Mouse (Mus musculus) neural tube, embryonic 10.5 days (tissue): ENCODE data around the gene Lrrk1.

ENCODE experiments used
- DNase-seq: peaks from one replicate; pipeline ENCODE4 v3.0.0-alpha.2; 2017; ENCODE audit warnings: low spot score; ENCODE audit errors: extremely low spot score

Lrrk1 gene

DNA sequence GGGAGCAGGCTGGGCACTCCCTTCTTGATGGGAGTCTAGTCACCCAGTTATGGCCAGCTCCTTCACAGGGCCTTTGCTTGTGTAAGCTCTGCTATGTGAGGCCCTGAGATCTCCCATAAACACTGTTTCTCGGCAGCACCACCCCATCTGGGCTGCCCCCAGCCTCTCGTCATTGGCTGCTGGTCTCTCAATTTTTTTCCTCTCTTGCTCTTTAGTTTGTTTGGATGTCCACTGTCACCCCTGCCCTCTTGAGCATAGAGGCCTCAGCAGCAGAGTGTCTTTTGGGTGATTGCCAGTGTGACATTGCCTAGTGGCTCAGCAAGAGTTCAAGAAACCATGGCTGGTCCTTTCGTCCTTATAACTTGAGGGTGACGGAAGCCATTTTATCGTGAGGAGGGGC is 130.9 kb downstream of the Lrrk1 start:
- no peak for DNase-seq

DNA sequence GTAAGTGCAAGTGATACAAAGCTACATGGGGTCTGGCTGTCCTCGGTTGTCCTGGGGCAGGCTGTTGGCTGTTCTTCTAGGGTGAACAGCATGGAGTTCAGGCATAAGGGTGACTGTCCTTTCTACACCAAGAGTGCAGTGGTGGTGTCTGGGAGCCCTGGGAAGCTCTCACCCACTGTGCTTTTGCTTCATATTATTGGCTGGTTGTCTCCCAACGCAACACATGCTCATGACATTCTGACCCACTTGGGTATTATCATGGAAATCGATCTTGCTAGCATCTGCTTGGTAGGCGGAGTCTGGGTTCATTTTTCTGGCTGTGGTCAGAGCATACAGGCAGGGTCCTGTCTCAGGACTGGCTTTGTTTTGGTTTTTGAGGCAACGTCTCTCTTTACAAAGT is 131.7 kb downstream of the Lrrk1 start:
- DNase-seq, result no peak

DNA sequence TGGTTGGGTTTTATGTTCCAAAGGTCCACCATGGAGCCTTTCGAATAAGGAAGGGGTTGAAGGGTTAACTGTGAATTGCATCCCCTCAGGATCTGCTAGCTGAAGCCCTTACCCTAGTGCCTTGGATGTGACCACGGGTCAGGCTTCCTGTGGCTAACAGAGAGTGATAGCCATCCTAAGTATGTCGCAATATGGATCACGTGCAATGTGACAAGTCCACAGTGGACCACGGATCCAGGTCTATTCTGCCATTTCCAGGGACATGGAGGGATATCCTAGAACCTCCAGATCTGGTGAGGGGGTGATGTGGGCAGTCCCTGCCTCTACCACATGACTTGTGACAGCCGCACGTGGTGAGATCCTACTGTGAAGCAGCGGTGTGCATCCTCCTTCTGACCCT is 133.2 kb downstream of the Lrrk1 start:
- DNase-seq, result no peak

DNA sequence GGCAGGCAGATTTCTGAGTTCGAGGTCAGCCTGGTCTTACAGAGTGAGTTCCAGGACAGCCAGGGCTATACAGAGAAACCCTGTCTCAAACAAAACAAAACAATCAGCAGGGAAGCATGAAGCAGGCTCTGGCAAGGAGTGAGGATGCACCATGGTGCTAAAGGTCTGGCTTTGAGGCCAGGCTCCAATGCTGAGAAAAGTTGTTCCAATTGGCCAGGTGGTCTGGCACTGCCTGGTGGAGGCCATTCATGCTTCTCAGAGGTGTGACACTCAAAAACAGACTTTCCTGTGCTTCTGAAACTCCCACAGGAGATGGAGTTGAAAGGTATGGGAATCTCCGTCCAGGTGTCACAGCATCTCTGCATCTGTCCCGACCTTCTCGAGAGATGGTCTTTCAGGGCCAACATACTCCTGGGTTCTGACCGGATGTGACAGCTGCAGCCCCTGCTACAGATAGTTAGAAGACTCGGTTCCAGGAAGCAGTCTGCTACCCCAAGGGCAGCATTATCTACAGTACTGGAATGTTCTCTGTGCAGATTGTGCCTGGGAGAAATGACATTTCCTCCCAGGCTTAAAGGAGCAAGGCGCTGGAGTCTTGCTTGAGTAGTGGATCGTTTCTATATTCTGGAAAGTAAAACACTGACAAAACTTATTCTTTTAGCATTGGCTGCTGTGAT is 134.0 kb downstream of the Lrrk1 start:
- DNase-seq, result no peak

DNA sequence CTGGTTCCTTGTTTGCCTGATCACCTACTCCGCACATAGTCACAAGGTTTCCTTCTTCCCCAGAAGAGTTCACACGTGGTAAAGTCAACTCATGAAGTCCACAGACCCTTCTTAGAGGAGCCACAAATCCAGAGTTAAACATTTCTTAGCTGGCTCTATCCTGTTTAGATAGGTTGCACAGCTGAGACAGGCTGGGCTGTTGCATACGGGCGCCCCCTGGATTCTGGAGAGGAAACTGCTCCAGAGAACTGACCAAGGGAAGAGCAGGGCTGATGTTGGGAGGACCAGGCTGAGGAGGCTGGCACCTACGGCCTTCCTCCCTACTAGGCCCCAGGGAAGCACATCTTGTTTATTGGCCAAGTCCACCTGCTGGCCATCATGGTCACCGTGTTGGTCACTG is 138.1 kb downstream of the Lrrk1 start:
- peak; percentile 68 for DNase-seq

DNA sequence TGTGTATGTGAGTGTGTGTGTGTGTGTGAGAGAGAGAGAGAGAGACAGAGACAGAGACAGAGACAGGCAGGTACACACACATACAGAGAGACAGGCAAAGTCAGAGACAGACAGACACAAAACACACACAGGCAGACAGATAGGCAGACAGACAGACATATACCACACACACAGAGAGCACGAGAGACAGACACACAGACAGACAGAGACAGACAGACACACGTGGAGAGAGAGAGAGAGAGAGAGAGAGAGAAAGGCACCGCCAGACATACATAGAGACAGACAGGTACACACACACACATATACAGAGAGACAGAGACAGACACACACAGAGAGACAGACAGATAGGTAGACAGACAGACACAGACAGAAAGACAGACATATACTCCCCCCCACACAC is 138.7 kb downstream of the Lrrk1 start:
- no peak for DNase-seq

DNA sequence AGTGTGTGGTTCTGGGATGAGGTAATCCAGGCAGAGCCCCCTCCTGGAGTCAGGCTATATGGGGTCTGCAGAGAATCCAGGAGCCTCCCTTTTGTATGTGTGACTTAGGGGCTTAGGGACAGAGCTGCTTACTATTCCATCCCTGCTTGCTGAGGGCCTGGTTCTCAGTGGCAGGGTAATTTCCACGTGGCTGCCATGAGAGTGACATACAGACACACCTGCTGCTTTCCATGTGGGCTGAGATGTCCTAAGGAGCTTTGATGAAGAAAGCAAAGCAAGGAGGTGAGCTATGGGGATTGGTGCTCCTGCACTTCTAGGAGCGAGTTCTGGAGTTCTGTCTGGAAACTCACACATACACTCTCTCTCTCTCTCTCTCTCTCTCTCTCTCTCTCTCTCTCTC is 139.1 kb downstream of the Lrrk1 start:
- DNase-seq, result no peak

DNA sequence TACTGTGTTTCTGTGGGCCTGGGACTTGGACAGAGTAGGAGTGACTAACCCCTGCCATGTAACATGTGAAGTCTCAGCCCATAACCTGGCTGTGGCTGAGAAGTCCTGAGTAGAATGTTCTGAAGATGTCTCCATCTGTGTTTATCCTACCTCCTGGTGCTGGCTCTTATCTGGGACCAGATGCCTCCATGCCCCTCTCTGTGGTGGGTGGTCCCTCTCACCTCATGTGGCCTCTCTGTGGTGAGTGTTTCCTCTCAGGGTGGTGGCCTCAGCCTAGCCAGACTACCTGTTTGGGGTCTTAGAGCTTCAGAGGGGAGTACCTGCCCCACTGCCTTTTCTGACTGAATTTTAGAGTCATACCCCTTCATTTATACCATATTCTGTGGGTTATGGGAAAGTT is 139.9 kb downstream of the Lrrk1 start:
- DNase-seq, result no peak

DNA sequence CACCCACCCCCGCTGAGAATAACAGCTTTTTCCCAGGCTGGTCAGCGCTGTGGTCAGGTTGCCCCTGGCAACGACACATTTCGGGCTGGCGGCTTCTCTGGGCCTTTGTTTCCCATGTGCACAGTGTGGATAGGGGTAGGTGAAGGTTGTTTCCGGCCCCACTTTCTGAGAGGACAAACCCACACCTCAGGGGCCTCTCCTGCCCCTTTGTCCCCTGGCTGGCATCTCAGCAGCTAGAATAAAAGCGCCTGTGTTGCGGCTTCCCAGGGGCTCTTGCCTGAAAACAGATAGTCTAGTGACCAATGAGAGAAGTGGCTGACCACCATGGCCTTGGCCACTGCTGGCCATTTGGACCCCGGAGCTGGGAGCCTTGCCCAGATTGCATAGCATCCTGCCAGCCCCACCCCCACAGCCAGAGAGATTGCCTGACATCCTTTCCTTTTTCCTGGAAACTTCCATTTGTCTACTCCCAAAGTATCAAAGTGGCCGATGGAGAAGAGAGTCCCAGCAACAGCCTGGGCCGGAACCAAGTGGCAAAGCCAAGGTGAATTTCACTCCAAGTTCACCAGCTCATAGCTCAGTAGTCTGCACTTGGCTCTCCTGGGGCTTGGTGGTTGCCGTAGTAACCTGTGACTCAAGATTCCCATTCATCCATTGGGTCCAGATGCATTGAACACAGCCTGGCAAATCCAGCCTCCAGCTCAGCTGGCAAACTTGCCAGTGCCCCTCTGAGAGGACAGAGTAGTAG is 140.7 kb downstream of the Lrrk1 start:
- DNase-seq, result peak; percentile 42

DNA sequence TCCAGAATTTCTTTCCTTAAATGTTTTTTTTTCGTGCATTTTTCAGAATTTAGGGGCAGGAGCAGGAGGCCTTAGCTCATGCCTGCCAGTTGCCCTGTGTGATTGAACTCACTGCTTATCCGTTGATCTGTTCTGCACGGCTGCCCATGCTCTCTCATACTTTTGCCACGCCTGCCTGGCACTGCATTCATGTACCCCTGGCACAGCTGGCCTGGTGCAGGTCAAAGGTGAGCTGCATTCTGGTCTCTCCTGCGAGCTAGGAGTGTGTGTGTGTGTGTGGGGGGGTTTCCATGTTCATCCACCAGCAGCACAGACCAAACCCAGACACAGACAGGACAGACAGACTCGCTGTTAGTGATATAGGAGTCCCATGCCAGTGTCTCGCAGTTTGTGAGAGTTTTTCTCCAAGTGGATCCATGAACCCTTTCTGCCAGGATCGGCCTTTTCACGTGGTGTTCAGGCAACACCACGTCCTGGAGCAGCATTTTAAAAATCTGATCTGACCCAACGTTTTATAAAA is 141.4 kb downstream of the Lrrk1 start:
- DNase-seq, result no peak

DNA sequence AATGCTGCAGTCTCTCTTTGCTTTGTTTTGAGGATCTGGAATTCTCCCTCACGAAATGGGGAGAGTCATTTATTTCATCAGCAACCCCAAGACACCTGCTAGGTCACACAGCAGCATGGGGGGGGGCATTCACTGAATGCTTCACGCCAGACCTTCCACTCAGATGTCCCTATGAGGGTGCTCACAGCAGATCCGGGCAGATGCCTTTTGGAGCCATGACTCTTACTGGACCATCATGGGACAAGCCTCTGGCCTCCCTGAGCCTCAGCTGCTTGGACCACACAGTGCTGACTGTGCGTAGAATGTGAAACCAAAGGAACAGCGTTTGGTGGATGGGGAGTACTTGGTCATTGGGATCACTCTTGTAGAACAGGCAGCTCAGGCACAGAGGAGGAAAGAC is 142.5 kb downstream of the Lrrk1 start:
- DNase-seq, result no peak

DNA sequence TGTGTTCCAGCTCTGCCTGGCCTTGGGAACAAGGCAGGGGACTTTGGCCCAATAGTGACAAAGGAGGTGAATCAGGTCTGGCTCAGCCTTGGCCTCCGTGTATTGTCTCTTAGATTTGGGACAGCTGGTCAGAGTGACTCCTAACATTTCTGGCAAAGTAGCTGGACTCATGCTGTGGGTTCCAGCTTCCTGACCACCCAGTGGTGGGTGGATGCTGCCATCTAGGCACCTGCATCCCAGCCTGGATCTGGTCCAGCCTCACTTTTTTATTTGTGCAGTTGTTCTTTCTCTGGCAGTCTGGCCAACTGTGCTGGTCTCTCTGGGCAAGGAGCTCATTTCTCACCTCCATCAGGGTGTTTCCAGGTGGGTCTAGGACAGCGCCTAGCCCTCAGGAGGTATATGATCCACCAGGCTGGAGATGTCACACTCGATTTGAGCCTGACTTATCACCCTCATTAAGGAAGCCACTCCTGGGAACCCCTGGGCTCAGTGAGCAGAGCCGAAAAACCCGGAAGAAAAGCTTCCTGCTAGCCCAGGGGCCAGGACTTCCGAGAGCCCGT is 144.3 kb downstream of the Lrrk1 start:
- DNase-seq, result no peak

DNA sequence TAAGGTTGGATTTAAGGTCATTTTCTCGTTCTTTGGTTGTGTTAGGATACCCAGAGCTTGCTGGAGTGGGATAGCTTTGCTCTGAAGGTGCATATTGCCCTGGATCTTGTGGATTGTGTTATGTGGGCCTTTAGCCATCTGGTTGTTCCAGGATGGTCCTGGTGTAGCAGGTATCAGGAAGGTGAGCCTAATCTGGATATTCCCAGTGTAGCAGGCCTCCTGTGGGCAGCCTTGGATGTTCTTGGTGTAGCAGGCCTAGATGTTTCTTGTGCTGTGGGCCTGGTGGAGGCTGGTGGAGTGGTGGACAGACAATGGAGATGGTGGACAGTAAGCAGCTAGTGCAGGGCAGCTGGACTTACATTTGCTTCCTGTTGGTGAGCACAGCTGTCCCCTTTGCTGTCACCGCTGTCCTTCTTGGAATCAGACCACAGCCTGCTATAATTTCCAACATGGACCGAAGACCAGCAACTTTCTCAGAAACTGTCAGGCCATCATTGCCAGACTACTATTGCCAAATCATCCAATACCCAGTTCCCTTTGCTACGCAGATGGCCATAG is 146.2 kb downstream of the Lrrk1 start:
- no peak for DNase-seq

DNA sequence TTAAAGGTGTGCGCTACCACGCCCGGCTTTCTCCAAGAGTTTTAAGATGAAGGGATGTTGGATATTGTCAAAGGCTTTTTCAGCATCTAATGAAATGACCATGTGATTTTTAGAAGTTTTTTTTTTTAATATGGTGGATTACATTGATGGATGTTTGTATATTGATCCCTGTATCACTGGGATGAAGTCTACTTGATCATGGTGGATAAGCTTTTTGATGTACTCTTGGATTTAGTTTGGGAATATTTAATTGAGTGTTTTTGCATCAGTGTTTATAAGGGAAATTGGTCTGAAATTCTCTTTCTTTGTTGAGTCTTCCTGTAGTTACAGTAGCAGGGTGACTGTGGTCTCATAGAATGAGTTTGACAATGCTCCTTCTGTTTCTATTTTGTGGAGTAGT is 150.0 kb downstream of the Lrrk1 start:
- no peak for DNase-seq

DNA sequence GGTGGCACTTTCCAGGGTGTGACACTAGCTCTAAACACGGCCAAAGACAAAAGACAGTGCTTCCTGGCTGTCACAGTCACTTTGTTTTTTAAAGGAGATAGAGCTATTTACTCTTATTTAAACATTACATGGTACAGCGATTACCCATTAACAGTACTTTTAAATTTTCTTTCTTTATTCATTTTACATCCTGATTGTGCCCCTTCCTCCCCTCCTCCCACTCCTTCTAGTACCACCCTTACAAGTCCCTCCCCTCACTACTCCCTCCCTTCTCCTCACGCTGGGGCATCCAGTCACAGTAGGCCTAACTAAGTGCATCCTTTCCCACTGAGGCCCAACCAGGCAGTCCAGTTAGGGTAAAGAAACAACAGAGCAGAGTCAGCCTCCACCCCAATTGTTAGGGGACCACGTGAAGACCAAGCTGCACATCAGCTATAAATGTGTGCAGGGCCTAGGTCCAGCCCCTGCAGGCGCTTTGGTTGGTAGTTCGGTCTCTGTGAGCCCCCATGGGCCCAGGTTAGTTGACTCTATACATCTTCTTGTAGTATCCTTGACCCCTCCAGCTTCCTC is 154.1 kb downstream of the Lrrk1 start:
- DNase-seq, result no peak

DNA sequence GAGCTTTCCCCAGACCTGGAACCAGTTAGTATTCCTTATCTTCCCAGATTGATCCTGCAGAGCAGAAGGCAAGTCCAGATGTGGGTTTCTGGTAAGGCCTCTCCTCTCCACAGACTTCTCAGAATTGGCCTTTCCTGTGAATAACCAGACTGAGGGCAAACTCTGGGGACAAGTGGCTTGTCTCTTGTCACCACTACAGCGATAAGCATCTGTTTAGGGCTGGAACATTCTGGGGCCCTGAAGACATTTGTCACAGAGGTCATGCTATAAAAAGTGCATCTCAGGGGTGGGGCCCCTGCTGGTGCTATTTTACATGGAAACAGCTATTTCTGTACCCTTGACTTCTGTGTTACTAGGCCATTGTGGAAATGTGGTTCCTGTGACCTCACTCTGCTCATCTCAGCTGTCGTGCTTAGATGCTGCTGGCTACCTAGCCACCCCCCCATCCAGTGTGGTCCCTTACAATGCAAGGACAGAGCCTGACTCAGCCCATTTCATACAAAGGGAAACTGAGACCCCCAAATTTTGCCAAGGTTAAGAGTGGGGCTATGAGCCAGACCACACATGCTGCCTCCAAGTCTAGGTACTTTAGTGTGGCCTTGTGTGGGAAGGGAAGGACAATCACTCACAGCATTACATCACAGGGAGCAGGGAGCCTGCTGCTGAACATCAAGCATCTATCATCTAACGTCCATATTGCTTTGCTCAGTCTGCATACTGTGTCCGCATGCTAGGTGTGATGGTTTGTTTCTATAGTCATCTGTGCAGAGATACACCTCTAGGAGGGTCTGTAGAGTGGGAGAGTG is 154.8 kb downstream of the Lrrk1 start:
- DNase-seq, result no peak

DNA sequence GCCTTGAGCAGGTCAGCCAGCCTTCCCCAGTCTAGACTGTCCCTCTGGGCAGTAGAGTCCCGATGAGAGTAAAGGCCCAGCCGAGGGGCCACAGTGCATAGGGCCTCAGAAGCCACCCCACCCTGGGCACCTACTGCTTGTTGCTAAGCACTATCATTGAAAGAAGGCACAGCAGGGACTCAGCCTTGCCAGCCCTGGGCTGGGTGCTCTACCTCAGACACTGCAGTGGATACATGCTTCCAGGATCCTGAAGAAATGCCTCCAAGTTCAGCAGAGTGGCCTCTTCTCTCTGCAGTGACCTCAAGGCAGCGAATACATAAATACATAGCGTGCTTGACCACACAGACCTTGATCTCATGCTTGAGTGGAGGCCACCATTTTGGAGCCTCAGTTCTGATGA is 156.3 kb downstream of the Lrrk1 start:
- no peak for DNase-seq

DNA sequence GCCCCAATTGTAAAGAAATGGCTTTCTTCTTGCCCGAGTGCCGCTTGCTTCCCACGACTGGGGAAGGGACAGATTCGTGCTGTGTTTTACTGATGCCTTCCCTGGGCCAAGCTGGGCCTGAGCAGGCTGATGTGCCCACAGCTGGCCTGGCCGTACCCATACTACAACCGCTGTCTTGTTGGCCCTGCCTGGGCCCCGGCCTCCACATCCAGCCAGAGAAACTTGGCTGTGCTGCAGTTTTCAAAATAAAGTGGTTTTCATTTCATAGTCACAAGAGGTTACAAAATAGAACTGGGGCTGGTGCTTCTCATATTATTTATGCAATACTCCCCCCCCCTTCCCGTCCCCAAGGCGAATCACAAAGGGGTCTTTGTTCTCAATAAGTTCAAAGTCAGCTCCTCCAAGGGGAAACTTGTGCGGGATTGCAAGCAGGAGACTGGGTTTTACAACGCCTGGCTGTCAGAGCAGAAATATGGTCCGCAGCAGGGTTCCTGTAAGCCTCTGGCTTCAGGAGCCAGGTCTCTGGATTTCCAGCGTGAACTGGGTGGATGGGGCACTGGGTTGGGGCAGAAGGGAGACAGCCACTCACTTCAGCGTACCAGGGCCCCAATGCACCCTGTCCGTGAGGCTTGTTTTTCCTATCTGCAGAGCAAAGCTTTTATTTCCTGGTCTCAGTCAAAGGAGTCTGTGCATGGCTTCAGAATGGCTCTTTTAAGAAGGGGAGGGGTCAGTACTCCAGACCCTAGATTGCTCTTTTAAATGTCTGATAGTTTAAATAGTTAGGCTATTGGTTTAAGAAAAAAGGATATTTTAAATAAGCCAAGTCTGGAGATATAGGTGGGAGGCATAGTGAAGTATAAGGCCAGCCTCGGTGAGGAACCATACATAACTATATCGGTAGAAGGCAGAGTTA is 157.3 kb downstream of the Lrrk1 start:
- peak; percentile 64 for DNase-seq

DNA sequence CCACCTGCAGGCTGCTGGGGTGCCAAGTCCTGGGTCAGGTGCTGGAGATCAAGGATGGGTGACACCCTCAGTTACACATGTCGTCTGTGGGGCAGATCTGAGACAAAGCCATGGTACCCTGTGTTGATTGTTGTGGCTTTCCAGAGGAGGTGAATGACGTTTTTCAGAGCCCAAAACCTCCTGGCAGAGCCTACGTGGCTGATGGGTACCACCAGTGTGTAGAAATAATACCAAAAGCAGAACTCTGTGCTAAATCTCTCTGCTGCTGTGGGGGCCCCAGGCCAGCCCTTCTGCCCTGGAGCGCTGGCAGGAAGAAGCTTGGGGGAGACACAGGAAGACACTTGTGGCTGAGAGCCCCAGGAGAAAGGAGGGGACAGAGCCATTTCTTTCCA is 157.9 kb downstream of the Lrrk1 start:
- DNase-seq, result no peak

DNA sequence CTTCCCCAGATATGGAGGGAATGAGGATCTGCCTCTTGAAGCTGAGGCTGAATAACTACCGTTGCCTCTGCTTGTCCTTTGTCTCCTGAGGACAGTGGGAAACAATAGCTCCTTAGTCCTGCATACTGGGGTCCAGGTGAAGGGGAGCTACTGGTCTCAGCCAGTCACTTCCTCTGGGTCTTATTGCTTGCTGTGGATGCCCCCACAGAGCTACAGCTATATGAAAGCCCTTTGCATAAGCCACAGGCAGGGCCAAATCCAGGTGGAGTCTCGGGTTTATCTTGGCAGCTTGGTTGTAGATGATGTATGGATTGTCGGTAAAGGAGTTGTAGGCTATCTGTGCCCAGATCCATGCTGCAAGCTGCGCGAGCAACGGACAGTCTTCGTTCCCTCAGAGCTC is 158.7 kb downstream of the Lrrk1 start:
- no peak for DNase-seq
